Mouse (Mus musculus) hematopoietic stem cell, adult 5-6 weeks (primary cell): ENCODE measurements at regions not wholly inside any gene's neighbourhood (a gene's known extent, or its start where the extent isn't known, plus 50 kb on each side); places are given as distances from the start of the nearest gene placed in this dataset.
"Not testable (repeated sequence)": the region's sequence is repeated elsewhere in the genome, so short reads cannot be mapped to it uniquely, and the experiment has no call there.

Experiments
- ATAC-seq, 2 experiments: fragments of 125-278 bp in 1 of 2; replicated peaks in 1 of 2; 2 replicates each; pipeline ENCODE4 v1.8.0; 2016 to 2017; ENCODE audit warnings: inconsistent platforms in 2 of 2, mild to moderate bottlenecking in 2 of 2, moderate number of reproducible peaks in 2 of 2, low read depth in 1 of 2, moderate TSS enrichment in 1 of 2; ENCODE audit not compliant: low FRiP score in 2 of 2, poor library complexity in 2 of 2, severe bottlenecking in 2 of 2, insufficient read depth in 1 of 2, low TSS enrichment in 1 of 2

GRCm38 (mm10) chr1:31612944-31613343 is 390.3 kb downstream of the Pih1d3 start:
- ATAC-seq, result no peak

GRCm38 (mm10) chr1:31615219-31615618 is 392.6 kb downstream of the Pih1d3 start:
- not testable (repeated sequence) for ATAC-seq

GRCm38 (mm10) chr1:31616229-31616946 is 393.8 kb downstream of the Pih1d3 start:
- ATAC-seq, result peak; percentile 96 to 97

DNA sequence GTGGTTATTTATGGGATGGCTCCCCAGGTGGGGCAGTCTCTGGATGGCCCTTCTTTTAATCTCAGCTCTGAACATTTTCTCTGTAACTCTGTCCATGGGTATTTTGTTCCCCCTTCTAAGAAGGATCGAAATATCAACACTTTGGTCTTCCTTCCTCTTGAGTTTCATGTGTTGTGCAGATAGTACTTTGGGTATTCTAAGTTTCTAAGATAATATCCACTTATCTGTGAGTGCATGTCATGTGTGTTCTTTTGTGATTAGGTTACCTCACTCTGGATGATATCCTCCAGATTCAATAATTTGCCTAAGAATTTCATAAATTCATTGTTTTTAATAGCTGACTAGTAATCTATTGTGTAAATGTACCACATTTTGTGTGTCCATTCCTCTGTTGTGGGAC is 411.7 kb downstream of the Pih1d3 start:
- no peak for ATAC-seq

GRCm38 (mm10) chr1:31636575-31637356 is 414.1 kb downstream of the Pih1d3 start:
- ATAC-seq, result no peak

DNA sequence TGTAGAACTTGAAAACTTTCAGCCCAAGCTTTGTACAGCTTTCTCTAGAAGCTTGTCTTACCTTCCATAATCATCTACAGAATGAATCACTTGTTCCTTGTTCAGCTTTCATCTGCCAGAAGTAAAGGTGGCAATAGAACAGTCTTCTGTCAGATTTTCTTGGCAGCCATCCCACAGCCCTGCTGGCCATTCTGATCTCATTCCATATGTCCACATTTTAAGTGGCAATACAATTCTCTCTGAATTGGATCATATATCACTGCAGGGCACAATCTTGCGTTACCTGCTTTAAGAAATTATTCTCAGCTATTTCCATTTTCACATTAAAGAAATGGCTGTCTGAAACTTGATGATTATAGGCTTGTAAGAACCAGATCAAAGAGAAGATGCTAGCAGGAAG is 422.5 kb downstream of the Pih1d3 start:
- ATAC-seq, result no peak

DNA sequence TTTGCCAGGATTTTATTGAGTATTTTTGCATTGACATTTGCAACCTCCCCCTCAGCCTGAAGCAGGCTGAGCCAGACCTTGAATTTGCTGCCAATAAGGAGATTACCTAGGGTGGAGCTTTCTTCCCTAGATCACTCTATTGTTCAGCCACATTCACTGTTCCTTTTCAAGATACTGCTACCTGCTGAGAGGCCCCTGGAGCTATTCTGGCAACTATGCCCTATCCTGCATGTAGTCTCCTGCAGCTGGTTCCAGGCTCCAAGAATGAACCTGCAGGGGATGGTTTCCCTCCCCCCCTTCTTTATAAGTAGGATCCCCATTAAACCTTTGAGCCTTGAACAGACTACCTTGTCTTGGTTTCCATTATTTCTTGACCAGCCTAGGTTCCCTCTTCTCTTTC is 455.9 kb downstream of the Pih1d3 start:
- no peak for ATAC-seq
